Mouse (Mus musculus): ENCODE data around the gene Pax3.

DNA sequence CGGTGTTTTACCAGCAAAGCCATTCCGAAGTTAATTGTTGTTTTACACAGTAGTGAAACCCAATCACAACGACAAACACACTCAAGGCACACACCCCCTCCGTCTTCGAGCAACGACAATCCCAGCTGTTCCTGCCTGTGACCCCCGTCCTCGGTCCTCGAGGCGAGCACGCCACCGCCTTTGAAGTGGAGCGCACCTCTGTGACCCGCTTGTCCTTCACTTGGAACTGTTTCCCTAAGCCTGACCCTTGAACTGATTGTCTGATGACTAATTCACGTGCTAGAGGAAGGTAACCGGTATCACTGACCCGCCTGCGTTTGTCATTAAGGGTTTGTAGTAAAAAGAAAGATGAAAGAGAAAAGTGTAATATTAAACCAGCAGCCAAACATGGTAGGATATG, 115.2 kb downstream of the Pax3 start:
- TF ChIP-seq E2F4 (IDR thresholded peaks at IDR 0.05; ENCODE audit: insufficient read depth) (no peak), MAX (IDR thresholded peaks at IDR 0.05; ENCODE audit: low read depth) (no peak)
